In genomic region chr9:41582171-41582570, GRCm38 (mm10) we compare ENCODE assay signal across 7 mouse cellular contexts.
DNase-seq lines count a peak whose midpoint lies in the region; ATAC-seq and TF ChIP-seq lines count a peak whose summit lies in the region.

No protein-coding gene starts in this region.

- WGBS in lung, postnatal 0 days, result 16% methylated on average over 8 of the region's 8 CpGs
- WGBS in forebrain, embryonic 13.5 days, result 5% methylated on average over 8 of the region's 8 CpGs
- 71% methylated on average over 8 of the region's 8 CpGs for WGBS in limb, embryonic 10.5 days
- WGBS in stomach, embryonic 16.5 days, result 21% methylated on average over 8 of the region's 8 CpGs

- H3K4me3 ChIP-seq in lung, postnatal 0 days (ENCODE audit: low read depth, low read length), result peak overlapping the region; percentile 41
- H3K4me3 ChIP-seq in forebrain, embryonic 13.5 days, result peak overlapping the region; percentile 86
- peak overlapping the region; percentile 74 for H3K4me3 ChIP-seq in limb, embryonic 10.5 days
- peak overlapping the region; percentile 74 for H3K4me3 ChIP-seq in stomach, embryonic 16.5 days (replicated peaks; ENCODE audit: low read length)

- H3K27ac ChIP-seq in lung, postnatal 0 days (ENCODE audit: low read length), result no peak overlapping the region
- H3K27ac ChIP-seq in forebrain, embryonic 13.5 days, result peak overlapping the region; percentile 99
- peak overlapping the region; percentile 98 for H3K27ac ChIP-seq in limb, embryonic 10.5 days
- peak overlapping the region; percentile 90 for H3K27ac ChIP-seq in stomach, embryonic 16.5 days (ENCODE audit: low read length)

- TF ChIP-seq EP300 in lung, postnatal 0 days (IDR thresholded peaks at IDR 0.05), result no peak

- H3K4me1 ChIP-seq in lung, postnatal 0 days (ENCODE audit: insufficient read depth, low read depth, low read length), result 0 out of 2 replicates have a peak, but pooled peaks cover 3% of the 10 kb centered on the region
- H3K4me1 ChIP-seq in forebrain, embryonic 13.5 days, result peaks cover 35% of the 10 kb centered on the region
- H3K4me1 ChIP-seq in limb, embryonic 10.5 days, result peaks cover 32% of the 10 kb centered on the region
- H3K4me1 ChIP-seq in stomach, embryonic 16.5 days (ENCODE audit: control insufficient read depth, insufficient read depth, low read length), result peaks cover 9% of the 10 kb centered on the region; the same call in 1 of the 2 replicates

- DNase-seq in lung, postnatal 0 days (ENCODE audit: low spot score), result no peak
- DNase-seq in lung, postnatal 36 days, result no peak
- peak; percentile 52 for DNase-seq in limb, embryonic 10.5 days (ENCODE audit: low spot score)
- no peak for DNase-seq in gastrocnemius, adult 18-20 months (ENCODE audit: low spot score)
- DNase-seq in thymus, postnatal 10 days (ENCODE audit: low spot score in 2 of 2), result no peak

- H3K9ac ChIP-seq in lung, postnatal 0 days (replicated peaks; ENCODE audit: low read depth), result no peak overlapping the region
- peak overlapping the region; percentile 99 for H3K9ac ChIP-seq in forebrain, embryonic 13.5 days
- peak overlapping the region; percentile 85 for H3K9ac ChIP-seq in stomach, embryonic 16.5 days (ENCODE audit: low read length)

- H3K36me3 ChIP-seq in lung, postnatal 0 days (ENCODE audit: insufficient read depth, low read length), result no peaks in the 10 kb centered on the region
- peaks cover 8% of the 10 kb centered on the region for H3K36me3 ChIP-seq in forebrain, embryonic 13.5 days (ENCODE audit: poor library complexity, severe bottlenecking)
- H3K36me3 ChIP-seq in limb, embryonic 10.5 days, result peaks cover 18% of the 10 kb centered on the region
- no peaks in the 10 kb centered on the region for H3K36me3 ChIP-seq in stomach, embryonic 16.5 days (ENCODE audit: control insufficient read depth, insufficient read depth, low read length)

- H3K27me3 ChIP-seq in lung, postnatal 0 days (replicated peaks; ENCODE audit: insufficient read depth, low read length), result 0 out of 2 replicates have a peak, but pooled peaks cover 4% of the 10 kb centered on the region
- H3K27me3 ChIP-seq in forebrain, embryonic 13.5 days, result no peaks in the 10 kb centered on the region
- H3K27me3 ChIP-seq in limb, embryonic 10.5 days (ENCODE audit: low read depth, poor library complexity, severe bottlenecking), result no peaks in the 10 kb centered on the region
- no peaks in the 10 kb centered on the region for H3K27me3 ChIP-seq in stomach, embryonic 16.5 days (ENCODE audit: control insufficient read depth, insufficient read depth, low read length)

- peak overlapping the region; percentile 67 for H3K4me2 ChIP-seq in lung, postnatal 0 days (replicated peaks; ENCODE audit: low read depth, low read length)
- peak overlapping the region; percentile 68 for H3K4me2 ChIP-seq in forebrain, embryonic 13.5 days
- peak overlapping the region; percentile 68 for H3K4me2 ChIP-seq in stomach, embryonic 16.5 days (ENCODE audit: low read depth, low read length)

- no peaks in the 10 kb centered on the region for H3K9me3 ChIP-seq in lung, postnatal 0 days (ENCODE audit: low read length)
- H3K9me3 ChIP-seq in forebrain, embryonic 13.5 days (replicated peaks), result no peaks in the 10 kb centered on the region
- H3K9me3 ChIP-seq in limb, embryonic 10.5 days (replicated peaks), result no peaks in the 10 kb centered on the region
- no peaks in the 10 kb centered on the region for H3K9me3 ChIP-seq in stomach, embryonic 16.5 days (replicated peaks; ENCODE audit: control insufficient read depth, low read length)

- ATAC-seq in lung, postnatal 0 days, result no peak
- no peak; the same call in 1 of the 2 replicates for ATAC-seq in forebrain, embryonic 13.5 days
- ATAC-seq in stomach, embryonic 16.5 days (ENCODE audit: insufficient read depth, low FRiP score), result peak; percentile 23; the same call in 1 of the 2 replicates

- no peak for TF ChIP-seq CTCF in lung, postnatal 0 days (IDR thresholded peaks at IDR 0.05)
